Mouse (Mus musculus) lung, postnatal 0 days (tissue): ENCODE measurements around the gene Islr. TPM values are rescaled to one million over a fixed set of nuclear protein-coding genes. Genes with fewer than 3 reads are reported as not detected.

Source experiments
- ATAC-seq: fragments of 200-750 bp; cut with Nextera tagmentation; 2 replicates; pipeline ENCODE4 v1.8.0; 2017; ENCODE audit warnings: moderate library complexity
- DNase-seq: peaks from one replicate; pipeline ENCODE4 v3.0.0-alpha.2; 2016; ENCODE audit warnings: low spot score
- H3K27ac ChIP-seq: fragments of 300-500 bp; sonication (generic); 2 replicates; pipeline ENCODE4 v1.5.1; 2014; ENCODE audit warnings: antibody characterized with exemption, mild to moderate bottlenecking, low read length, mixed read lengths
- H3K27me3 ChIP-seq: fragments of 300-500 bp; sonication (generic); replicated peaks from 2 replicates; pipeline ENCODE4 v1.6.1; 2014; ENCODE audit warnings: low read length, mixed read lengths; ENCODE audit not compliant: insufficient read depth
- H3K36me3 ChIP-seq: fragments of 300-500 bp; sonication (generic); 2 replicates; pipeline ENCODE4 v1.6.1; 2014; ENCODE audit warnings: low read length, mixed read lengths; ENCODE audit not compliant: insufficient read depth
- H3K4me1 ChIP-seq: fragments of 300-500 bp; sonication (generic); 2 replicates; pipeline ENCODE4 v1.6.1; 2014; ENCODE audit warnings: antibody characterized with exemption, low read depth, low read length, mixed read lengths; ENCODE audit not compliant: insufficient read depth
- H3K4me2 ChIP-seq: fragments of 300-500 bp; sonication (generic); replicated peaks from 2 replicates; pipeline ENCODE4 v1.6.1; 2014; ENCODE audit warnings: low read depth, mild to moderate bottlenecking, low read length, moderate library complexity, mixed read lengths
- H3K4me3 ChIP-seq: fragments of 300-500 bp; sonication (generic); 2 replicates; pipeline ENCODE4 v1.5.1; 2014; ENCODE audit warnings: low read depth, low read length
- H3K9ac ChIP-seq: fragments of 300-500 bp; sonication (generic); replicated peaks from 2 replicates; pipeline ENCODE4 v1.6.1; 2014; ENCODE audit warnings: low read depth, mild to moderate bottlenecking
- H3K9me3 ChIP-seq: fragments of 300-500 bp; sonication (generic); 2 replicates; pipeline ENCODE4 v1.6.1; 2016; ENCODE audit warnings: low read length, mixed read lengths
- CTCF ChIP-seq: IDR thresholded peaks from 2 replicates; pipeline ENCODE4 v1.5.1; 2016; ENCODE audit warnings: antibody characterized with exemption, mild to moderate bottlenecking
- EP300 ChIP-seq: IDR thresholded peaks from 2 replicates; pipeline ENCODE4 v1.6.1; 2016; ENCODE audit warnings: antibody characterized with exemption, mild to moderate bottlenecking, control low read depth
- WGBS: fragments of 180-500 bp; shearing (Covaris S2); extraction: QIAGEN DNeasy Blood & Tissue Kit; methylation state at CpG from one replicate; pipeline ENCODE4 v1.1.7; 2014; 5-methylcytosine and 5-hydroxymethylcytosine counted together
- polyA plus RNA-seq: library from polyadenylated mRNA; unstranded; fragments of >200 nt; fragmentation: Nextera tagmentation; extraction: Ambion mirVana; gene quantifications from 2 replicates; pipeline ENCODE4 v1.2.1, GENCODE M21; 2015

The Islr gene
- polyA plus RNA-seq, 1 experiment from 2014 or later, result 21.6 TPM

DNA sequence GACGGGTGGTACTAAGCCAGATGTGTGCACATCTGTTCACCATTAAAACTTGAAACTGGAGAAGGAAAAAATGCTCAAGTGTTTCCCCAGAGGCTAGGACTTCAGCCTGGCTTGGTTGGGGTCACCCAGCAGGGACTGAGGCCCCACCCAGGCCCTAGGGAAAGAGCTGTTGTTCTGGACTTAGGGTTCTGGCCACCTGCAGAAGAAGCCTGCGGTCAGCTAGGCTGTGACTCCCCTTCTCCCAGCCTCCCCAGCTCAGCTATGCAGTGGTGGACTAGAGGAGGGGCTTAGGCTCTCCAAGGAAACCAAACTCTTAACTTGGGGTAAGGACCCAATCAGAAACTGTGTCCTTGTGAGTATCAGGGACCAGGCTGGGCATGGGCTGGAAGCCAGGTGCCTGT is 68.2 kb downstream of the Islr start:
- no peak overlapping the region for H3K9ac ChIP-seq
- H3K4me1 ChIP-seq, result no peaks in the 10 kb centered on the region
- H3K9me3 ChIP-seq, result no peaks in the 10 kb centered on the region
- ATAC-seq (no peak; the same call in 1 of the 2 replicates), DNase-seq (no peak)
- H3K4me2 ChIP-seq, result no peak overlapping the region
- WGBS, result 25% methylated on average over 2 of the region's 2 CpGs
- no peaks in the 10 kb centered on the region for H3K36me3 ChIP-seq
- no peak overlapping the region for H3K27ac ChIP-seq
- no peak for TF ChIP-seq CTCF
- TF ChIP-seq EP300, result no peak
- no peak overlapping the region for H3K4me3 ChIP-seq
- H3K27me3 ChIP-seq, result 0 out of 2 replicates have a peak, but pooled peaks cover 5% of the 10 kb centered on the region

DNA sequence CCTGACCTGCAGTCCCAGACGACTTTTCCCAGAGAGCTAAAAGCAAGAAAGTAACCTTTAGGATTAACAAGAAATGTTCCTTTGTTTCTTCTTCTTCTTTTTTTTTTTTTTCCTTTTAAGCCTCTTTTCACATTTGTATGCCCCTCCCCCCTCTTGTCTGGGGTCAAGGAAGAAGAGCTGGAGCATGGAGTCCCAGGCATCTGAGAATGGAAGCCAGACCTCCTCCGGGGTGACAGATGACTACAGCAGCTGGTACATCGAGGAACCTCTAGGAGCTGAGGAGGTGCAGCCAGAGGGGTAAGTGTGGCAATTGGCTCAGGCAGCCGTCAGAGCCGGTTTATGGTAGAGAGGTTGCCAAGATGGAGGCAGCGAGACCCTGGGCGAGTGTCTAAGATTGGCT is 69.2 kb downstream of the Islr start:
- Histone ChIP-seq H3K9me3 (no peaks in the 10 kb centered on the region), H3K27ac (no peak overlapping the region), H3K9ac (no peak overlapping the region), H3K4me3 (no peak overlapping the region), H3K36me3 (no peaks in the 10 kb centered on the region), H3K27me3 (0 out of 2 replicates have a peak, but pooled peaks cover 5% of the 10 kb centered on the region), H3K4me1 (no peaks in the 10 kb centered on the region), H3K4me2 (no peak overlapping the region)
- DNase-seq, result no peak
- ATAC-seq, result no peak
- TF ChIP-seq EP300, result no peak
- WGBS, result 28% methylated on average over 7 of the region's 7 CpGs

DNA sequence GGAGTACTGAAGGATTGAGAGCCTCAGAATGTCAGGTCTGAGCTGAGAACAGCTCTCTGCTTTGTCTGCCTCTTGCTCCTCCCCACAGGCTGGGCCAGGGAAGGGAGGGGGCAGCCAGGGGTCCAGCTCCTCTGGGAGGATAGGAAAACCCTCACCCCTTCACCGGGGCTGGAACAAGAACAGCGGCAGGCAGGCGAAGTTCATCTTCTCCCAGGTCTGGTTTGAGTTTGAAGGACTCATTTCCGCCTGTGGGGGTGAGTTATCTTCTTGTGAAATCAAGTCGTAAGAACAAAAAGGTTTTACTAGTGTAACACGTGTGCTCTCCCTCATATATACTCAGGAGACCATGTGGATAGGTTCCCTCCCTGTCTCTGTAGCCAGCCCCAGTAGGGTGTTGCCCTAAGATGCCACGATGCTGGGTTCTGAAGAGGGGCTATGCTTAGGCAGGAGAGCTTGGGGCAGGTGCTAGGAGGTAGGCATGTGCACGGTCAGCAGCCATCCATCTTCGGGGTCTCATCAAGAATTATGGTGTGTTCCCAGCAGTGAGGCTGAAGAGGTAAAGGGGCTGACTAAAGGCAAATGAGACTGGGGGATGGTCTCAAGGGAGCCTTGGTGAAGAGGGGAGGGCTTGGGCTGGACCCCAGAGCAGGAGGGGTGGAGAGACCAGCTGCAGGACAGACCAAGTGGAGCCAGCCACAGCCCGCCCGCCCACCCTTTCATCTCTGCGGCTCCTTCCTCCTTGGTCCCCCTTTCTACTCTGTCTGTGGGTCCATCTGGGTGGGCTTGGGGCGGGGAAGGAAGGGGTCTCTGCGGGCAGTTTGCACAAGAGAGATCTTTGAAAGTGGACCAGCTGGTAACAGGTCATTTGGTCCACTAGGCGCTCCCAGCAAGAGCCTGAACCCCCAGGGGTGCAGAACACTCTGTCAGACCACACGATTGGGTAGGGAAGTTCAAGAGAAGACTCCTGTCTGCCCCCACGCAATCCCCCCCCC is 69.9 kb downstream of the Islr start:
- TF ChIP-seq CTCF (no peak), EP300 (no peak)
- Histone ChIP-seq H3K9ac (no peak overlapping the region), H3K4me1 (0 out of 2 replicates have a peak, but pooled peaks cover 2% of the 10 kb centered on the region), H3K4me2 (no peak overlapping the region), H3K27me3 (0 out of 2 replicates have a peak, but pooled peaks cover 5% of the 10 kb centered on the region), H3K36me3 (no peaks in the 10 kb centered on the region), H3K9me3 (no peaks in the 10 kb centered on the region), H3K27ac (no peak overlapping the region), H3K4me3 (no peak overlapping the region)
- no peak for DNase-seq
- ATAC-seq, result no peak; the same call in 1 of the 2 replicates
- 10% methylated on average over 16 of the region's 17 CpGs for WGBS

DNA sequence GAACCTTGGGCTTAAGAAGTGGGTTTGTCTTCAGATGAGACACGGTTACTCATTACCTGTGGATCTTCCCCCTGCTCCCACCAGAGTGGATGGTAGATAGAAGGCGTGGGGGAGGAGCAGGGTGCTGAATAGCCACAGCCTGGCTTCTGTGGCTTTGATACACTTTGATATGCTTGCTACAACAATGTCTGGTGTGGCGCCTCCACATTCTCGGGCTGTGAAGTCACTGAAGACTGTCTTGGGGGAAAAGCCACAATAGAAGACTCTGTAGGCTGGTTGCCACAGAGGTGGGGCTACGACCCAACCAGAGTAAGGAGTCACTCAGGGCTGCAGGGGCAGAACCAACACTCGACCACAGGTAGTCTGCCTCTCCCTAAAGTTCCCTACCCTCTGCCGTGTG is 72.4 kb downstream of the Islr start:
- no peak for ATAC-seq
- TF ChIP-seq EP300 (no peak), CTCF (no peak)
- H3K36me3 ChIP-seq, result no peaks in the 10 kb centered on the region
- no peaks in the 10 kb centered on the region for H3K9me3 ChIP-seq
- no peak overlapping the region for H3K4me2 ChIP-seq
- H3K9ac ChIP-seq, result no peak overlapping the region
- no peak overlapping the region for H3K4me3 ChIP-seq
- H3K27me3 ChIP-seq, result 0 out of 2 replicates have a peak, but pooled peaks cover 5% of the 10 kb centered on the region
- no peak for DNase-seq
- no peak overlapping the region for H3K27ac ChIP-seq
- 60% methylated on average over 7 of the region's 7 CpGs for WGBS
- H3K4me1 ChIP-seq, result 0 out of 2 replicates have a peak, but pooled peaks cover 4% of the 10 kb centered on the region

DNA sequence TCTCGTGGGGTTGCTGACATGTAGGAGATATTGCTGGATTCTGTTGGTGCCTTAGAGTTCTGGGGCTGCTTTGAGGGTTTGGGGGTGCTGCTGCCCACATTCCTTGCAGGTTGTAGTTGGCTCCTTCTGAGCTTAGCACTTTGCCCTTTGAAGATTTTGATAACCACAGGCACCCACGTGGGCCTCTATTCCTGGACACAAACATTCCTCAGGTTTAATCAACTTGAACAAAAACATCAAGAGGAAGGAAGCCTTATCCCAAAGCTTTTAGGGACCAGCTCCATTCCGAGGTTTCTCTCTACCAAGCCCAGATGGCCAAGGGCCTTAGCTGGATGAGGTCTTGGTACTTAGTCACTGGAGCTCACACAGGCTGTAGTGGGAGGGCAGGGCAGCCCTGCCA is 73.2 kb downstream of the Islr start:
- no peaks in the 10 kb centered on the region for H3K36me3 ChIP-seq
- ATAC-seq, result no peak
- no peak overlapping the region for H3K27ac ChIP-seq
- no peaks in the 10 kb centered on the region for H3K9me3 ChIP-seq
- H3K4me2 ChIP-seq, result no peak overlapping the region
- no peak overlapping the region for H3K4me3 ChIP-seq
- no peak overlapping the region for H3K9ac ChIP-seq
- 50% methylated on average over 3 of the region's 3 CpGs for WGBS
- TF ChIP-seq CTCF (no peak), EP300 (no peak)
- 0 out of 2 replicates have a peak, but pooled peaks cover 4% of the 10 kb centered on the region for H3K4me1 ChIP-seq
- DNase-seq, result no peak
- H3K27me3 ChIP-seq, result 0 out of 2 replicates have a peak, but pooled peaks cover 5% of the 10 kb centered on the region

DNA sequence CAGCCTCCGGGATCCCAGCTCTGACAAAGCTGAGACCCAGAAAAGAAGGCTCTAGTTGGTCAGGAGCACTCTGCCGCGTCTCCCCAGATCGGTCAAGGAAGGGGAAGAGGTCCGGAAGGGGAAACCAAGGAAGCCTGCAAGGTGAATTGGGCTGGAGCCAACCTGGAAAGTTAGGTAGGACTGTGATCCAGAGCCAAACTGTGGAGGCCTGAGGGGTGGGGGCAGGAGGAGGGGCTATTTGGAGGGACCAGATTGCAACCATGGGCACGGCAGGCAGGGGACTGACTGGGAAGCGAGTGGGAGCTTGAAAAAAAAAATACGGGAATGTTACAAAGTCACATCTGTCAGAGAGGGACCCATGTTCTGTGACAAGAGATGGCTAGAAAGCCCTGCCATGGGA is 74.6 kb downstream of the Islr start:
- no peak for TF ChIP-seq CTCF
- no peak for TF ChIP-seq EP300
- H3K4me3 ChIP-seq, result no peak overlapping the region
- H3K36me3 ChIP-seq, result no peaks in the 10 kb centered on the region
- no peak for ATAC-seq
- DNase-seq, result no peak
- H3K9me3 ChIP-seq, result no peaks in the 10 kb centered on the region
- 0 out of 2 replicates have a peak, but pooled peaks cover 4% of the 10 kb centered on the region for H3K4me1 ChIP-seq
- H3K4me2 ChIP-seq, result no peak overlapping the region
- WGBS, result 20% methylated on average over 8 of the region's 8 CpGs
- 0 out of 2 replicates have a peak, but pooled peaks cover 5% of the 10 kb centered on the region for H3K27me3 ChIP-seq
- no peak overlapping the region for H3K27ac ChIP-seq
- H3K9ac ChIP-seq, result no peak overlapping the region
